Mouse (Mus musculus) layer of hippocampus, adult 18-20 months (tissue): ENCODE data around the gene Ndrg3. TPM values are rescaled to one million over a fixed set of nuclear protein-coding genes. Genes with fewer than 3 reads are reported as not detected.
A peak's percentile ranks its signal among the peaks of the same experiment; 100 is the strongest.
"Not testable (repeated sequence)": the region's sequence is repeated elsewhere in the genome, so short reads cannot be mapped to it uniquely, and the experiment has no call there.

Source experiments
- DNase-seq, 2 experiments: peaks; one replicate each; pipeline ENCODE4 v3.0.0; 2022; ENCODE audit warnings: low spot score in 2 of 2
- total RNA-seq, 2 experiments: library from RNA; stranded (reverse); gene quantifications; 2 replicates each; pipeline ENCODE4 v1.2.3; 2021

Gene Ndrg3
- total RNA-seq, 2 experiments from 2014 or later, result 416 to 432 TPM

DNA sequence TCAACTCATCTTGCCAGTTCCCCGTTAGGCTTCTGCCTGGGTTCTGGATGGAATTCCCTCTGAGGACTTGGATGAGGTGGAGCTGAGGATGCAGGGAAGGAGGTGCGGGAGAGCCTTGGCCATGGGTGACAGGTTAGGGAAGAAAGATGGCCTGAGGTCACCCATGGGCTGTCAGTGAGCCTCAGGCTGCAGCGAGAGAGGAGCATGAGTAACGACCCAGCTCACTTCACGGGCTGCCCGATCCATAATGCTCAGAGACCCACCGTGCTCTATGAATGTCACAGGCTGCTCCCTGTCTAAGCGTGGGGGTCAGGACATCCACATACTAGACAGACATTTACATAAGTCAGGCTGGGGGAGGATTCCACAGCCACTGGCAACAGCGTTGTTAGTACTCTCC is 50.3 kb downstream of the Ndrg3 start:
- not testable (repeated sequence) for DNase-seq

DNA sequence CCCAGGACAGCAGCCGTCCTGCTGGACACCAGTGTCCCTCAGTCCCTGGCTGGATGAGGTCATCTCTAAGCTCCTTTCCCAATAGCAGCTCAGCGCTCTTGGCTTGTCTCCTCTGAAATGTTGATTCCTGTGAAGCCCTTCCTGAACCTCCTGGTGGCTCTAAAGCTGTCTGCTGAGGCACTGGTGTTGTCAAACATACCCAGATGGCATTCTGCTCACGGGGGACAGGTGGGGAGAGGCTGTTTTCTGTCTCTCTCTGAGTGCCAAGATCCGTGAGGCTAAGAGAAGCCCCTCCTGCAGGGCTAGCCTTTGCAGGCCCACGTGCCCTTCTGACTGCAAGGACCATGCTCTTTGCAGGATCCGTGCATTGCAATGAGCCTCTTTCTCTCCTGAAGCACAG is 51.9 kb downstream of the Ndrg3 start:
- DNase-seq, result not testable (repeated sequence)

DNA sequence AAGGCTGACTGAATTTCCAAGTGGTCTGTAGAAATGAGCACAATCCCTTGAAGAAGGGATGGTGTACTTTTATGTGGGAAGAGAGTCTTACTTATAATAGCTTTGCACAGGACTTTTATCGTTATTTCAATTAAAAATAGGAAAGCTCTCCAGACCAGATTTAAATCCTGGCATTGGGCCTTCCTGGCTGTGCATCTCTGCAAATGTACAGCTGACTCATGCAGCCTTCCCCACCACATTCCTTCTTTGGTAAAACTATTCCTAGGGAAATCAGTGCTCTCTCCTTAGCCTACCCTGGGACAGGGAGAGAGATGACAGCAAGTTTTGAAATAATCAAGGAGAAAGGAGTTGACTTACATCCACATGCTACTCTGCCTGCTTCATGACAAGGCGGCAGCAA is 54.1 kb downstream of the Ndrg3 start:
- DNase-seq, result peak; percentile 54 to 71

DNA sequence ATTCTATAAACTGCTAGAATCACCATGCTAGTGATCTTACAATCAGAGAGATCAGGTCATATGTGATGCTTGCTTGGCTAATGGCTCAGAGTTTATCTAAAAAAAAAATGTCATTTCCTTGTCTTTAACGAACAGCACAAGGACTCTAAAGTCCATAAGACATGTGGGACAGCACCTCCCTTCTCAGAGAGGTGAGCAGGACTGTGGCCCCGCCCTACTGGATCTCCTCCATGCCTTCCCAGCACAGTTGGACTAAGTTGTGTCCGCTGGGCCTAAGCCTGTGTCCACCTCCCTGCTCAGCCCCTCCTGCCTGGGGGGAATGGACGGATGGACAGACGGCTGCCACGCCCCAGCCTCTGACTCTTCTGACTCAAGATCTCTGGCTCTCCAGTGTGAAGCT is 56.9 kb downstream of the Ndrg3 start:
- no peak for DNase-seq

DNA sequence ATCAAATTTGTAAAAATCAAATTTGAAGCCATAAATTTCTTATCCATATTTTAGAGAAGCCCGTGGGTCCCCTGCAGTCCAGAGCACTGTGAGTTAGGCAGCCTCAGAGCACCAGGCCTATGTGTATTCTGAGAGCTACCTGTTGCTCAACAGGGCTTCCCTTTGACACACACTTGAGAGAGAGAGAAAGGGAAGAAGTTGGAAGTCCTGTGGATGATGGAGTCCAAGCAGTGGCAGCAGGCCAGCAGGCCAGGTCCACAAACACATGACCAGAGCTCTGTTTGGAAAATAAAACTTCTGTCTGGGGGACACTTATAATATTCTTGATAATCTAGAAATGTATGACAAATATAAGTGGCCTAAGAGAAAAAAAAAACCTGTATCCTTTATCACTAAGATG is 58.4 kb downstream of the Ndrg3 start:
- no peak for DNase-seq

DNA sequence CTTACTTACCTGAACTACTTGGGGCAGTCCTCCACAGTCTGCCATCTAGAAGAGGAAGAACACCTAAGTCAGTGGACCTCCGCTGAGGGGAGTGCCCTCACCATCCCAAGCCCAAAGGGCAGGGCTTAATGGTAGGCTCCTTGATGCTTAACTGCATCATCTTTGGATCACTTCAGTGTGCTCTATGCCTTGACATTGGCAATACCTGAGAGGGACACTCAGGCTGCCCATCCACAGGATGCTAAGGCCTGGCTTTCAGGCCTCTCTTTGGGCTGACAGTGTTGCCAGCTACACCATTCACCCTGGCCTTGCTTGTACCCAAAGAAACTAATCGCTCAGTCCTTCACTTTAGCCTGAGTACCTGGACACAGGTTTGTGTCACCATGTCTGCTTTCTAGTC is 60.4 kb downstream of the Ndrg3 start:
- DNase-seq, result no peak

DNA sequence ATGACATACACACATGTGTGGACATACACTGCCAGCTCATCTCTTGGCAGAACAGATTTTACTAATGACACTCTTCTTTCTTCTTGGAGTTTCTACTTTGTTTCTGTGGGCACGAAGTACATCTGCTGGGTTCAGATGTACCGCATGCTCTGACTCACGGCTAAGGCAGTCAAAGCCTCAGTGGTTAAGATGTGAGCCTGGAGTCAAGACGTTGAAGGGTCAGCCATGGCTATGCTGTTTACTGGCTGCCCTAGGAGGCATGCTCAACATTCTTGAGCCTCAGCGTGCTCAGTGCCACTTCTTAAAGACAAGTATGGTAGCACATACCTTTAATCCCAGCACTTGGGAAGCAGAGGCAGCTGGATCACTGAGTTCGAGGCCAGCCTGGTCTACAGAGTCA is 61.3 kb downstream of the Ndrg3 start:
- DNase-seq, result no peak

DNA sequence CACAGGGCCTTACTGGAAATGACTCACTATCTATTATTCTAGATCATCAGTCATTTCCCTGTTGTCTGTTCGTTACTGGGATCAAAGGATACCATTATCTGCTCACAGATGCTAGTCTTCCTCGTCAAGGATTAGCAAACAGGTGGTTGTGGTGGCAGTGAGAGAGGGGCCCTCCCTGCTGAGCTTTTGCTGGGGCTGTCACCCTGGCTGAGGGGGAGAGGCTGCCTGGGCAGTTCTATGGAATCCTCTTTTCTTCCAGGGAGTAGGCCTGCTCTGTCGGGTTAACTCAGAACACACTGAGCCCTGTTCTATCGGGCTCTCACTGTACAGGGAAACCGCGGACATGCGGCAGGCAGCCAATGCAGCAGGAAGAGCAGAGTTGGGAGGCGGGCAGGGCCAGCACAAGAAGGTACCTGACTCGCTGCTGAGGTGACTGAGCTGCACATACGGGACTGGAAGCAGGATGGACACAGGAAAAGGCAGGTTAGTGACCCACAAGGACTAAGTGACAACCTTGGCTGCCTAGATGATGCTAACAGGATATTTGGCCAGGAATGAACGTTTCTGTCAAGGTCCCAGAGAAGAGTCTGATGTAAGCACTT is 62.2 kb downstream of the Ndrg3 start:
- DNase-seq, result no peak

DNA sequence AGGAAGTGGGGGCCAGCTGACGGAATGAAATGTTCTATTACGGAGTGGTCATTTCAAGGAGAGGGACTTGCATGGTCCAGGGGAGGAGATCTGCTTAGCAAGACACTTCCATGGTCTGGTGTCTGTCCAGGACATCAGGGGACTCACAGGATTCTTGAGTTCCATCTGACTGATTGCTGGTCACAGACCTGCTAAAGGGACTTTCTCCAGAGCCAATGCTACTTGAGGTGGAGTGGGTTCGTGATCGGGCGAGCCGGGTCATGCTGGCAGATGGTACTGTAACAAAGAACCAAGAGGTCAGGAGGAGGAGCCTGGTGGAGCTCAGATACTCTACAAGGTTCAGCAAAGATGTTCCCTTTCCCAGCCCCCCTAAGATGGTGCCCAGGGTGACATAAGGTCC is 63.2 kb downstream of the Ndrg3 start:
- DNase-seq, result no peak

DNA sequence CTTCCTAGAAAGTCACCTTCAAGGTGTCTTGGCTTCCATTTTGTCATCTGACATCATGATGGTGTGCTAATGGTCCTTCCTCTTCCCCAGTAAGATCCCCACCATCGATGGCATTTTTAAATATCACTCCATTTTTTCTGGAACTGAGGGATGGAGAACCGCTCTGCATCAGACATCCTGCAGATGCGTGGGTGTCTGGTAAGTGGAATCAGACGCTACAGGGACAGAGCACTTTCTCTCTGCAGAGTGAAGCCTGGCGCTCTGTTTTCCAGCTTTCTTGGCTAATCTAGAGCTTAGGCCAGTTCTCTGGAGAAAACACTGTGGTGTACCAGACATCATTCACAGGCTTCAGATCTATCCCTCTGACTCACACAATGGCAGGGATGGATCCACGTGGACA is 64.2 kb downstream of the Ndrg3 start:
- peak in 1 of 2 experiments; percentile 50 for DNase-seq

DNA sequence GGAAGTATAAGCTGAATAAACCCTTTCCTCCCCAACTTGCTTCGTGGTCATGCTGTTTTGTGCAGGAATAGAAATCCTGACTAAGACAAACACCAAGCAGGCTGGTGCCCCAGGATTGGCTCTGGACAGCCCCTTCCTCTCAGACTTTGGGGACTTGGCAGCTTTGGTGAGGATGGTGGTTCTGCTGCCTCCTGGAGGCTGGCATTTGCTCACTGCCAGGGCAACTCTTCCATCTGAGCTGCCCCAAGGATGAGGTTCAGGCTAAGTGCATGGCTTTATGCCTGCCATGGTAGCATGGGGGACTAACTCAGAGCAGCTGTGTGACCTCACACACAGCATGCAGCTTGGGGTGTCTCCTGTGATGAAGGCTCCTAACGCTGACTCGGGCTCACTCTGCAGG is 66.2 kb downstream of the Ndrg3 start:
- not testable (repeated sequence) for DNase-seq

DNA sequence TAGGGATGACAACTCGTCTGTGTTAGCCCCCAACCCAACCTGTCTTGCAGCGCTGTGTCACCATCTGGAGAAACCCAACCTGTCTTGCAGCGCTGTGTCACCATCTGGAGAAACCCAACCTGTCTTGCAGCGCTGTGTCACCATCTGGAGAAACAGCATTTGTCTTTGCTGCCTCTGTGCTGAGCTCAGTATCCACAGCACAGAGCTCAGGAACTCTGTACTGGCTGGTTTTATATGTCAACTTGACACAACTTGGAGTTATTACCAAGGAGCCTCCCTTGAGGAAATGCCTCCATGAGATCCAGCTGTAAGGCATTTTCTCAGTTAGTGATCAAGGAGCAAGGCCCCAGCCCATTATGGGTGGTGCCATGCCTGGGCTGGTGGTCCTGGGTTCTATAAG is 66.8 kb downstream of the Ndrg3 start:
- DNase-seq, result not testable (repeated sequence)

DNA sequence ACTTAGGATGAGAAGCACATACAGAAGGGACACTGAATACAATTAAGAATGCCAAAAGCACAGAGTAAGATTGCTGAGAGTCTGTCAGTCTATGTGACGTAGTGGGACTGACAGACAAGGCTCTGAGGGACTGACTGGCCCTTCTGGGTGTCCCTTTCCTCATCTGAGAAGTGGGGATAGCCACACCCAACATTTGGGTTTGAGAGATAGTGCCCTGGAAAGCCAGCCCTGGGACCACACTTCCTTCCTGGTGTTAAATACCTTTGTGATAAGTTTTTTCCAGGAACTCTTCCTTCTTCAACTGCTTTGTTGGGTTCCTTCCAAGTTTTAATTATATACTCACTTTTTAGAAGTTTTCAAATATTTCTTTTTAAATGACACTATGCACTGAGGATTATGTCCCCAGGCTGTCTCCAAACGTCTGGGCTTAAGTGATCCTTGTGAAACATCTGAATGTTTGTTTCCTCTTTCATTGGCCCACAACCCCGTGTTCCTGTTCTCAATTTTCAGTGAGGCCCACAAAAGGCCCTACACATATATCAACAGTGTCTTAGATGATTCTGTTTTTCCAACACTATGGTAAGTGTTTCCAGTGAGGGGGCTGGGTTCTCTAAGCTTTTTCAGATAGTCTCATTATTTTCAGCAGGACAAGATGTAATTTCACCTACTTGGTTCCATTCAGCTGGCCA is 67.5 kb downstream of the Ndrg3 start:
- DNase-seq, result no peak

DNA sequence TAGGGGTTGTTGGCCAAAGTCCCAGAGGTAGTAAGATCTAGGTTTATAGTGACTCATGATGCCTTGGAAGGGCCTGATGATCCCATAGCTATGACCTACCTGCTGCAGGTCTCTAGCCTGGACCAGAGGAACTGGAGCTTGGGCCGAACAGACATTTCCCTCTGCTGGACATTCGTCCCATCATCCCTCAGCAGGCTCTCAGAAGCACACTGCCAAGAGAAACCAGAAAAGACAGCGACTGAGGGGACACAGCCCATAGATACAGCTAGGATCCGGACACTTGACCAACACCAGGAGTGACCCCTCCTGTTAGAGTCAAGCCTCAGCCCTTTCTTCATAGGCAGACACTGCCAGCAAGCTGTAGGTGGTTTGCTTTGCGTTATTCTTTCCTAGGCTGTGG is 68.8 kb downstream of the Ndrg3 start:
- no peak for DNase-seq

DNA sequence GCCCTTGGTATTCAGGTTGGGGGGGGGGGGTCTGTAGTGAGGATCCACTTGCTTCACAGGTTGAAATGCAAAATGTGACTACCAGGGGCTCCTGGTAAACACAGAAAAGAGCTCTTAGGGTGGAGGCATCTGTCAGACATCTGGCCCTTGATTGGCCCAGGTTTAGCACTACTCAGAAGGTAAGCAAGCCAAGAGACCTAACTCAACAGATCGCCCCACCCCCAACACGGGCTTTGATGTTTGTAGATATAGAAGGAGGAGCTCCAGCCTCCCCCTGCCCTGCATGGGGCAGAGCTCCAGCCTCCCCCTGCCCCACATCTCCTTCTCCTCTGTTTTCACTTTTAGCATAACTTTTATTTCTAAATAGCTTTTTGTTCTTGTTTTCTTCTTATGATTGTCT is 72.1 kb downstream of the Ndrg3 start:
- DNase-seq, result no peak

DNA sequence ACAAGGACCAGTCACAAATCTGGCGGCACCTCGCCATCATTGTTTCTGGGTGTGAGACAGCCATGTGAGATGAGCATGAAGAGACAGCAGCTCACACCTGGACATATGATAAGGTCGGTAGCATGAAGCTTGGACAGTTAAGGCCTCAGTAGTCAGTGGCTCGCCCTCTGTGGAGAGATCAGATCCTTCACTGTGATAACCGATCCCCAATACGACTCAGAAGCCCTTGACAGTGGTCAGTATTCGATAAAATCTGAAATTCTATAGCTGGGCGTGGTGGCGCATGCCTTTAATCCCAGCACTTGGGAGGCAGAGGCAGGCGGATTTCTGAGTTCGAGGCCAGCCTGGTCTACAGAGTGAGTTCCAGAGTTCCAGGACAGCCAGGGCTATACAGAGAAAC is 72.7 kb downstream of the Ndrg3 start:
- DNase-seq, result not testable (repeated sequence)

DNA sequence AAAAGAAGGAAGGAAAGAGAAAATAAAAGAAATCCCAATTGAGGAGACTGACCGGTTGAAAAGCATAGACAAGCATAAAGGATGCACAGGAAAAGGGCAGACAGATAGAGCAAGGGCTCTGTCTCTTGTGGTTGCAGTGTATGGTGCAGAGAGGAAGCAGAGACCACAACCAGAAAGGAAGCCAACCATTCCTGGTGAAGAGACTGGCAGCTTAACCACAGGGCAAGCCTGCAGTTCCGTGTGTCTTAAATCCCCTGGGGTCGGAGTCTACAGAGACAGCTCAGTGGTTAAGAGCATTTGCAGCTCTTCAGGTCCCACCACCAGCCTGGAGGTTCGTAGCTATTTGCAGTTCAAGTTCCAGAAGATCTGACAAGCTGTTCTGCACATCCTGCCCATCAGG is 73.3 kb downstream of the Ndrg3 start:
- DNase-seq, result no peak

DNA sequence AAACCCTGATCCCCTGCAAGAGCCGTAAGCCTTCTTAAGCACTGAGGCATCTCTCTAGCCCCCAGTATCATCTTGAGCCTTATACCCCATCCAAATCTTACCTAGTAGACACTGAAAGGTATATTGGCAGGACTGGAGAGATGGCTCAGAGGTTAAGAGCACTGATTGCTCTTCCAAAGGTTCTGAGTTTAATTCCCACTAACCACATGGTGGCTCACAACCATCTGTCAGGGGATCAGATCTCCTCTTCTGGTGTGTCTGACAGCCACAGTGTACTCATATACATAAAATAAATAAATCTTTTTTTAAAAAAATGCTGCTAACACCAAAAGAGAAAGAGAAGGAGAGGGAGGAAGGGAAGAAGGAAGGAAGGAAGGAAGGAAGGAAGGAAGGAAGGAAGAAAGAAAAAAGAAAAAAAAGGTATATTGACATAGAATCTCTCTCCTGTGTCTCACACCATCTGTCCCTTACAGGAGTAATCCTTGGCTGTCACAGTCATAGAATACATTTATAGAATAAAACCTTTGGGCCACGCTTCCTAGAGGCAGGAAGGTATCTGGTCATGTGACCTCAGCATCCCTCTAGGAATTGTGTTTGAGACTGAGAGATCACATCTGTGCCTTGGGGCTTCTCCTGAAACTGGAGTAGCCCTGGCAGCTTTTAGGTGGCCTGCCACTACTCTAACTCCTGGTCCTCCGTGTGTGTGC is 75.3 kb downstream of the Ndrg3 start:
- no peak for DNase-seq

DNA sequence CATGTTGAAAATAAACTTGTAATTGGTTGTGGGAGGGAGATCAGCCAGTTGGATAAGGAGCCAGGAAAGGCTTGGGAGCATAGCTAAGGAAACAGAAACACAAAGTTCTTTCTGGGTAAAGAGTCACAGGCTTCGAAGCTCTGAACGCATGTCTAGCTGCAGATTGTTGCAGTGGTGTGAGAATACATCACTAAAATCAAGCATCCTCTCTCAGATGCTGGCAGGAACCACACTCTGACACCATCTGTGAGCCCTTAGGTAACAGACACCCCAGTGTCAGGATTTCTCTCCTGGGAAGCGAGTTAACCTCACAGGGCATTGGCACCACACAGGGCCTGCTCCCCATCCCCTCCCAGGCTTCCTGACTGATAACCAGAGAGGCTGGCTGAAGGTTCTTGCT is 76.3 kb downstream of the Ndrg3 start:
- DNase-seq, result no peak

DNA sequence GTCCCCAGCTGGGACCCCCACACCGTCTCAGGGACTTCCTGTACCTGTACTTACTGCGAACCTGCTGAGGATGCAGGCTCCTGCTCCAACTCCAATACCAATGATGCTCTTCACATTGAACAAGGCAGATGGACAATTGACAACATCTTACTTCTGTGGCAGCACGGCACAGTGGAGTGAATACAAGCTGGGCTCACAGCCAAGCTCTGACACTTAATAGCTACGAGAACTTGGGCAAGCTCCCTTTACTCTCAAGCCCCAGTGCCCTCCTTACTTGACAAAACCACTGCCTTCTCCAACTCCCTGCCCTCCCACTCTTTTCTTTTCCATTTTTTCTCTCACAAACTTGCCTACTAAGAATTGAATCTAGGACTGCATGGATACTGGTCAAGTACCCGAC is 78.7 kb downstream of the Ndrg3 start:
- no peak for DNase-seq

DNA sequence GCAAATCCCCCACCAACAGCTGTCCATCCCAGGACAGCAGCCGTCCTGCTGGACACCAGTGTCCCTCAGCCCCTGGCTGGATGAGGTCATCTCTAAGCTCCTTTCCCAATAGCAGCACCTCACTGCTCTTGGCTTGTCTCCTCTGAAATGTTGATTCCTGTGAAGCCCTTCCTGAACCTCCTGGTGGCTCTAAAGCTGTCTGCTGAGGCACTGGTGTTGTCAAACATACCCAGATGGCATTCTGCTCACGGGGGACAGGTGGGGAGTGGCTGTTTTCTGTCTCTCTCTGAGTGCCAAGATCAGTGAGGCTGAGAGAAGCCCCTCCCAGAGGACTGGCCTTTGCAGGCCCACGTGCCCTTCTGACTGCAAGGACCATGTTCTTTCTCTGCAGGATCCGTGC is 85.9 kb downstream of the Ndrg3 start:
- not testable (repeated sequence) for DNase-seq

DNA sequence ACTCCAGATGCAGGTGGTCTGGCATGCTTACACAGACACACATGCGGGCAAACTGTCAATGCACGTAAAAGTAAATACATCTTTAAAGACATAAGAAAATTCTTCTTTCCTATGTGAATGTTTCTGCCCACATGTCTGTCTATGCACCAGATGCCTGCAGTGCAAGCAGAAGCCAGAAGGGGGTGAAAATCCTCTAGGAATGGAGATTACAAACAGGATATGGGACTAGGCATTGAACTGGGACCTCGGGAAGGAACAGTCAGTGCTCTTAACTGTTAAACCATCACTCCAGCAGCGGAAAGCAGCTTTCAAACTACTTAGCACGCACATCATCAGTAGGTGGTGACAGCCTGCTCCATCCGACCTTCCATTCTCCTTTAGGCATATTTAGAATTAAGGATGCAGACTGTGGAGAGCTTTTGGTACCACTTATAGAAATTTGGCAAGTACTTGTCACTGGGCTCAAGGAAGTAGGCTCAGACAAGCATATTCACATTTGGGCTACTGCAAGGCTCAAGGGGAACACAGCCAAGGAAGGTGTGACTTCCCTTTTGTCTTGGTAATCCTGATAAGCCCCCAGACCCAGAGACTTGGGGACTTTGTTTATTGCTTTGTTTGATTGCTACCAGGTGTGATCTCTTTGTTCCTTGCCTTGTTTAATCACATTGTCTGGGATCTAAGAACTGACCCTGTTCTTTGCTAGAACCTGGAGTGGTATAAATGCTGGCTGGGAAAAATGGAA is 86.7 kb downstream of the Ndrg3 start:
- peak; percentile 56 to 87 for DNase-seq
